ENCODE assay signal across 8 mouse cellular contexts in the genomic region with DNA sequence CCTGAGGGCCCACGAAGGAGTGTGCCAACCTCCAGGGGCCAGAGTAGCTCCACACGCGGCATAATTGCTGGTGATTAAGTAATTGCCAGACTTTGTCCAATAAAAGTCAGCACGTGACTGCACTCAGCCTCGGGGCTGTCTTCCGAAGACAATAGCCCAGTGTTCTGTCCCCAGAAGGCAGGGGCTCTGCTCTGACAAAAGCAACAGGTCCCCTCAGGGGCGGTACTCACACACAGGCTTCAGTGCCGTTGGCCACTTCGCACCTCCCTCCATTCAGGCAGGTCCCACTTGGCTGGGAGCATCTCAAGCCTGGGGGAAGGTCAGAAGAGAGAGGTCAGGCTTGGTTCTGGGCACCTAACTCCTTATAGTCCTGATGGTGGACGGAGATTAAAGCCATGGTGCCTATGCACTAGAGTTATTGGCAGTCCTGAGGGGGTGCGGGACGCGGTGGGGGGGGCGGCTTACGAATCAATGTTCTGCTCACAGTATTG. TPM values are rescaled to one million over a fixed set of nuclear protein-coding genes. Genes with fewer than 3 reads are reported as not detected.
DNase-seq lines count a peak whose midpoint lies in the region; ATAC-seq and TF ChIP-seq lines count a peak whose summit lies in the region.

No protein-coding gene starts in this region.

- peaks cover 43% of the 10 kb centered on the region for H3K79me2 ChIP-seq in liver, adult 2 months (ENCODE audit: control insufficient read depth, insufficient read depth, low read length)

- TF ChIP-seq EP300 in stomach, postnatal 0 days (optimal IDR thresholded peaks at IDR 0.05): no peak

- peak overlapping the region; percentile 53; the same call in 1 of the 2 replicates for H3K27ac ChIP-seq in liver, adult 2 months (replicated peaks; ENCODE audit: insufficient read depth, low read depth, low read length)
- H3K27ac ChIP-seq in hindbrain, embryonic 12.5 days: peak overlapping the region; percentile 93
- no peak overlapping the region for H3K27ac ChIP-seq in liver, embryonic 13.5 days
- peak overlapping the region; percentile 89 for H3K27ac ChIP-seq in stomach, postnatal 0 days (replicated peaks)

- peak overlapping the region; percentile 71 for H3K4me2 ChIP-seq in hindbrain, embryonic 12.5 days (replicated peaks)
- H3K4me2 ChIP-seq in liver, embryonic 13.5 days: peak overlapping the region; percentile 73
- peak overlapping the region; percentile 79 for H3K4me2 ChIP-seq in stomach, postnatal 0 days (replicated peaks; ENCODE audit: low read depth)

- H3K9ac ChIP-seq in liver, adult 2 months (ENCODE audit: low read depth, low read length): peak overlapping the region; percentile 90
- H3K9ac ChIP-seq in hindbrain, embryonic 12.5 days: peak overlapping the region; percentile 78
- no peak overlapping the region for H3K9ac ChIP-seq in liver, embryonic 13.5 days
- H3K9ac ChIP-seq in stomach, postnatal 0 days (ENCODE audit: low read length): peak overlapping the region; percentile 79

- peaks cover 26% of the 10 kb centered on the region for H3K4me1 ChIP-seq in liver, adult 2 months (ENCODE audit: control insufficient read depth, insufficient read depth, low read length)
- H3K4me1 ChIP-seq in hindbrain, embryonic 12.5 days: peaks cover 88% of the 10 kb centered on the region
- H3K4me1 ChIP-seq in liver, embryonic 13.5 days (replicated peaks): peaks cover 59% of the 10 kb centered on the region
- H3K4me1 ChIP-seq in stomach, postnatal 0 days (replicated peaks; ENCODE audit: control insufficient read depth, insufficient read depth): peaks cover 29% of the 10 kb centered on the region

- no peaks in the 10 kb centered on the region for H3K36me3 ChIP-seq in liver, adult 2 months (ENCODE audit: control insufficient read depth, insufficient read depth, low read length)
- H3K36me3 ChIP-seq in hindbrain, embryonic 12.5 days: no peaks in the 10 kb centered on the region
- no peaks in the 10 kb centered on the region for H3K36me3 ChIP-seq in liver, embryonic 13.5 days
- no peaks in the 10 kb centered on the region for H3K36me3 ChIP-seq in stomach, postnatal 0 days (ENCODE audit: control insufficient read depth, insufficient read depth, low read length)

- H3K27me3 ChIP-seq in liver, adult 2 months (ENCODE audit: control insufficient read depth, insufficient read depth, low read length): no peaks in the 10 kb centered on the region
- peaks cover 16% of the 10 kb centered on the region for H3K27me3 ChIP-seq in hindbrain, embryonic 12.5 days
- H3K27me3 ChIP-seq in liver, embryonic 13.5 days: peaks cover 69% of the 10 kb centered on the region
- H3K27me3 ChIP-seq in stomach, postnatal 0 days (ENCODE audit: control insufficient read depth, insufficient read depth, low read length): no peaks in the 10 kb centered on the region

- no peak for TF ChIP-seq POLR2A in liver, adult 2 months (IDR thresholded peaks at IDR 0.05; ENCODE audit: extremely low read depth, insufficient read depth, low read length)
- peak; percentile 46; the same call in 1 of the 2 replicates for TF ChIP-seq POLR2A in brain, embryonic 14.5 days (IDR thresholded peaks at IDR 0.05; ENCODE audit: borderline replicate concordance, extremely low read depth, insufficient read depth, insufficient read length, poor library complexity, severe bottlenecking)

- WGBS in liver, adult 2 months: 21% methylated on average over 15 of the region's 15 CpGs
- WGBS in hindbrain, embryonic 12.5 days: 2% methylated on average over 15 of the region's 15 CpGs
- 17% methylated on average over 15 of the region's 15 CpGs for WGBS in liver, embryonic 13.5 days (ENCODE audit: insufficient replicate concordance)
- WGBS in stomach, postnatal 0 days: 17% methylated on average over 14 of the region's 15 CpGs

- no peak for DNase-seq in liver, adult 2 months (ENCODE audit: extremely low read depth, low read depth, low spot score)
- DNase-seq in liver: no peak
- DNase-seq in brain, embryonic 14.5 days (ENCODE audit: low read depth): peak; percentile 95
- no peak for DNase-seq in liver, embryonic 13.5 days
- no peak for DNase-seq in stomach, postnatal 0 days (ENCODE audit: low spot score)
- DNase-seq in adrenal gland, adult 8-10 months: no peak
- no peak for DNase-seq in B cell, adult 2 months

- H3K4me3 ChIP-seq in liver, adult 2 months (ENCODE audit: insufficient read depth, low read depth, low read length): peak overlapping the region; percentile 65
- H3K4me3 ChIP-seq in hindbrain, embryonic 12.5 days: peak overlapping the region; percentile 61
- peak overlapping the region; percentile 65 for H3K4me3 ChIP-seq in liver, embryonic 13.5 days (replicated peaks)
- peak overlapping the region; percentile 82 for H3K4me3 ChIP-seq in stomach, postnatal 0 days (ENCODE audit: low read depth, low read length)

- peak; percentile 47 for ATAC-seq in hindbrain, embryonic 12.5 days (ENCODE audit: low FRiP score)
- no peak for ATAC-seq in liver, embryonic 13.5 days (ENCODE audit: low read depth)
- no peak for ATAC-seq in stomach, postnatal 0 days (ENCODE audit: low FRiP score, low TSS enrichment)

- no peak for TF ChIP-seq CTCF in liver, adult 2 months (IDR thresholded peaks at IDR 0.05; ENCODE audit: low read depth, low read length)
- no peak for TF ChIP-seq CTCF in brain, embryonic 14.5 days (IDR thresholded peaks at IDR 0.05; ENCODE audit: borderline replicate concordance, extremely low read depth, insufficient read depth, insufficient read length)
- no peak for TF ChIP-seq CTCF in stomach, postnatal 0 days (IDR thresholded peaks at IDR 0.05; ENCODE audit: low read depth)

- H3K9me3 ChIP-seq in hindbrain, embryonic 12.5 days (replicated peaks): no peaks in the 10 kb centered on the region
- H3K9me3 ChIP-seq in liver, embryonic 13.5 days (replicated peaks): no peaks in the 10 kb centered on the region
- H3K9me3 ChIP-seq in stomach, postnatal 0 days (ENCODE audit: control insufficient read depth, low read length): no peaks in the 10 kb centered on the region

RNA-seq across cellular contexts. Expression of gene Notch1, which starts 14.8 kb away (rescaled TPM):
- 6.2 and 13.8 TPM in 2 replicates for total RNA-seq in liver, adult 2 months (2014; rRNA removed)
- 9.1 and 9.7 TPM in 2 replicates for polyA plus RNA-seq in liver, adult 2 months (2012; rRNA removed)
- polyA plus RNA-seq in brain, embryonic 14.5 days (2012; rRNA removed): 30.5 and 42.4 TPM in 2 replicates
- polyA plus RNA-seq in hindbrain, embryonic 12.5 days (2016; fragmentation: Nextera tagmentation; extraction: Ambion mirVana): 38.0 and 41.0 TPM in 2 replicates
- polyA plus RNA-seq in liver, embryonic 13.5 days (2015; fragmentation: Nextera tagmentation; extraction: Ambion mirVana): 1.5 and 1.6 TPM in 2 replicates
- polyA plus RNA-seq in stomach, postnatal 0 days (2015; fragmentation: Nextera tagmentation; extraction: Ambion mirVana): 4.8 and 5.6 TPM in 2 replicates
- total RNA-seq in adrenal gland, adult 8-10 months (2022): 10 to 100 TPM; 23.7 to 32.6 (median 28.4) TPM

RNA-seq across cellular contexts. Expression of gene Sec16a, which starts 56.7 kb away (rescaled TPM):
- total RNA-seq in liver, adult 2 months (2014; rRNA removed): 44.5 and 53.2 TPM in 2 replicates
- 70.5 and 78.2 TPM in 2 replicates for polyA plus RNA-seq in liver, adult 2 months (2012; rRNA removed)
- 50.0 and 60.0 TPM in 2 replicates for polyA plus RNA-seq in brain, embryonic 14.5 days (2012; rRNA removed)
- polyA plus RNA-seq in hindbrain, embryonic 12.5 days (2016; fragmentation: Nextera tagmentation; extraction: Ambion mirVana): 32.3 and 35.3 TPM in 2 replicates
- polyA plus RNA-seq in liver, embryonic 13.5 days (2015; fragmentation: Nextera tagmentation; extraction: Ambion mirVana): 6.9 and 8.5 TPM in 2 replicates
- 10.6 and 11.7 TPM in 2 replicates for polyA plus RNA-seq in stomach, postnatal 0 days (2015; fragmentation: Nextera tagmentation; extraction: Ambion mirVana)
- total RNA-seq in adrenal gland, adult 8-10 months (2022): 10 to 100 TPM; 62.3 to 73.6 (median 67.1) TPM
